Mouse (Mus musculus) hindbrain, embryonic 16.5 days (tissue): ENCODE data around the gene Pick1. TPM values are rescaled to one million over a fixed set of nuclear protein-coding genes. Genes with fewer than 3 reads are reported as not detected.

Experiments
- ATAC-seq: fragments of 200-750 bp; cut with Nextera tagmentation; 2 replicates; pipeline ENCODE4 v1.8.0; 2017; ENCODE audit warnings: moderate TSS enrichment, moderate library complexity
- H3K27ac ChIP-seq: fragments of 300-500 bp; sonication (generic); 2 replicates; pipeline ENCODE4 v1.5.1; 2014; ENCODE audit warnings: low read depth, mild to moderate bottlenecking, control low read depth, low read length, moderate library complexity
- H3K27me3 ChIP-seq: fragments of 300-500 bp; sonication (generic); replicated peaks from 2 replicates; pipeline ENCODE4 v1.6.1; 2014; ENCODE audit warnings: low read length; ENCODE audit not compliant: control insufficient read depth, insufficient read depth
- H3K36me3 ChIP-seq: fragments of 300-500 bp; sonication (generic); 2 replicates; pipeline ENCODE4 v1.6.1; 2014; ENCODE audit warnings: mild to moderate bottlenecking, low read length, moderate library complexity, mixed read lengths; ENCODE audit not compliant: control insufficient read depth, insufficient read depth
- H3K4me1 ChIP-seq: fragments of 300-500 bp; sonication (generic); 2 replicates; pipeline ENCODE4 v1.6.1; 2014; ENCODE audit warnings: low read depth, low read length; ENCODE audit not compliant: control insufficient read depth, insufficient read depth
- H3K4me2 ChIP-seq: fragments of 300-500 bp; sonication (generic); 2 replicates; pipeline ENCODE4 v1.6.1; 2014; ENCODE audit warnings: mild to moderate bottlenecking, low read length, control low read depth, moderate library complexity
- H3K4me3 ChIP-seq: fragments of 300-500 bp; sonication (generic); 2 replicates; pipeline ENCODE4 v1.5.1; 2014; ENCODE audit warnings: mild to moderate bottlenecking, low read length, control low read depth, moderate library complexity
- H3K9ac ChIP-seq: fragments of 300-500 bp; sonication (generic); 2 replicates; pipeline ENCODE4 v1.6.1; 2014; ENCODE audit warnings: low read depth, mild to moderate bottlenecking, control low read depth, low read length, moderate library complexity
- H3K9me3 ChIP-seq: fragments of 300-500 bp; sonication (generic); 2 replicates; pipeline ENCODE4 v1.6.1; 2014; ENCODE audit warnings: mild to moderate bottlenecking, low read length, moderate library complexity; ENCODE audit not compliant: control insufficient read depth
- WGBS: fragments of 180-500 bp; shearing (Covaris S2); extraction: QIAGEN DNeasy Blood & Tissue Kit; methylation state at CpG from one replicate; pipeline ENCODE4 v1.1.7; 2014; 5-methylcytosine and 5-hydroxymethylcytosine counted together
- polyA plus RNA-seq: library from polyadenylated mRNA; unstranded; fragments of >200 nt; fragmentation: Nextera tagmentation; extraction: Ambion mirVana; gene quantifications from 2 replicates; pipeline ENCODE4 v1.2.1, GENCODE M21; 2015

The Pick1 gene
- polyA plus RNA-seq, 1 experiment from 2014 or later, result 99.1 TPM

GRCm38 (mm10) chr15:79277728-79278127 lies 48.8 kb downstream of the Pick1 start:
- no peak overlapping the region for H3K9ac ChIP-seq
- H3K4me1 ChIP-seq, result no peaks in the 10 kb centered on the region
- H3K4me3 ChIP-seq, result no peak overlapping the region
- ATAC-seq, result no peak
- no peaks in the 10 kb centered on the region for H3K36me3 ChIP-seq
- H3K9me3 ChIP-seq, result 0 out of 2 replicates have a peak, but pooled peaks cover 3% of the 10 kb centered on the region
- H3K4me2 ChIP-seq, result no peak overlapping the region
- WGBS, result 68% methylated on average over 10 of the region's 10 CpGs
- no peak overlapping the region for H3K27ac ChIP-seq
- H3K27me3 ChIP-seq, result no peaks in the 10 kb centered on the region

GRCm38 (mm10) chr15:79280209-79280608 lies 51.2 kb downstream of the Pick1 start:
- Histone ChIP-seq H3K27me3 (no peaks in the 10 kb centered on the region), H3K9me3 (0 out of 2 replicates have a peak, but pooled peaks cover 3% of the 10 kb centered on the region), H3K9ac (no peak overlapping the region), H3K4me2 (no peak overlapping the region), H3K36me3 (no peaks in the 10 kb centered on the region), H3K27ac (no peak overlapping the region), H3K4me1 (no peaks in the 10 kb centered on the region), H3K4me3 (no peak overlapping the region)
- 28% methylated on average over 6 of the region's 6 CpGs for WGBS
- no peak for ATAC-seq

- no peak overlapping the region for H3K4me3 ChIP-seq
- H3K4me1 ChIP-seq, result no peaks in the 10 kb centered on the region
- no peak overlapping the region for H3K4me2 ChIP-seq
- H3K27ac ChIP-seq, result no peak overlapping the region
- 57% methylated on average over 5 of the region's 5 CpGs for WGBS
- no peak overlapping the region for H3K9ac ChIP-seq
- H3K36me3 ChIP-seq, result no peaks in the 10 kb centered on the region
- no peaks in the 10 kb centered on the region for H3K27me3 ChIP-seq
- no peak for ATAC-seq
- 0 out of 2 replicates have a peak, but pooled peaks cover 3% of the 10 kb centered on the region for H3K9me3 ChIP-seq
Measured at GRCm38 (mm10) chr15:79280850-79281249, 51.9 kb downstream of the Pick1 start.

DNA sequence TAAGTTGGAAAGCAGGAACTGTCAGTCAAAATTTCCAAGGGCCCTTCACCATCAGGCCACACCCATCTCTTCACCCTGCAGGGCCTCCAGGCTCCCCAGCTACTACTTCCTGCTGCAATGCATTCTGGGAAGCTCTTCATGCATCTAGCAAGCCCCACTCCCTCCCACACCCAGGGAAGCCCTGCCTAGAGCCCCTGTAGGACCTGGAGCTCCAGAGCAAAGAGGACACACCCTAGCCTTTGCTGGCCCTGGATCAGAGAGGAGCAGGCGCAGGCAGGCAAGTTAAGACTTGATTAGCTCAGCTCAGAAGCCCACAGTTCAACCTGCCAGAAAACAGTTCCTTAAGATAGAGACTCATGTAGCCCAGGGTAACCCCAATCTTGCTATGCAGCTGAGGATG lies 52.4 kb downstream of the Pick1 start:
- Histone ChIP-seq H3K36me3 (no peaks in the 10 kb centered on the region), H3K27ac (no peak overlapping the region), H3K27me3 (no peaks in the 10 kb centered on the region), H3K4me2 (no peak overlapping the region), H3K4me1 (no peaks in the 10 kb centered on the region), H3K4me3 (no peak overlapping the region), H3K9me3 (0 out of 2 replicates have a peak, but pooled peaks cover 3% of the 10 kb centered on the region), H3K9ac (no peak overlapping the region)
- no peak for ATAC-seq
- 82% methylated on average over 1 of the region's 1 CpGs for WGBS

GRCm38 (mm10) chr15:79282434-79282833 lies 53.5 kb downstream of the Pick1 start:
- H3K36me3 ChIP-seq, result no peaks in the 10 kb centered on the region
- no peak overlapping the region for H3K4me3 ChIP-seq
- no peaks in the 10 kb centered on the region for H3K9me3 ChIP-seq
- no peak for ATAC-seq
- no peak overlapping the region for H3K4me2 ChIP-seq
- 84% methylated on average over 5 of the region's 5 CpGs for WGBS
- no peak overlapping the region for H3K9ac ChIP-seq
- H3K27me3 ChIP-seq, result no peaks in the 10 kb centered on the region
- H3K27ac ChIP-seq, result no peak overlapping the region
- H3K4me1 ChIP-seq, result no peaks in the 10 kb centered on the region

DNA sequence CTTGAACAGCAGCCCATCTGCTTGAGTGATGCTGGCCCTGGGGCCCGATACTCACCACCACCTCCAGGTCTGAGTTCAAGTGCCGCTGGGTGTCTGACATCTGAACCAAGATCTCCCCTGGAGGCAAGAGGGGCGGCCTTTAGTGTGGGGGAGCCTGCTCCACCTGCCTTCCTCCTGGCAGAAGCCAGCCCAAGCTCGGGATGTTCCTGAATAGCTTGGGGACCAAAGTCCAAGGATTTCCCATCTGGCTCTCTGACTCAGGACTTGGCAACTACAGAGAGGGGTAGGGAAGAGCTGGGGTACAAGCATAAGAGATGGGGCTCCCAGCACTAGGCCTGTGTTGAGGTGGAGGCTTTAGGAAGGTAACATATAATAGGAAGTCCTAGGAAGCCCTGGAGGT lies 54.4 kb downstream of the Pick1 start:
- Histone ChIP-seq H3K4me1 (no peaks in the 10 kb centered on the region), H3K4me2 (no peak overlapping the region), H3K9ac (no peak overlapping the region), H3K4me3 (no peak overlapping the region), H3K36me3 (no peaks in the 10 kb centered on the region), H3K27ac (no peak overlapping the region), H3K27me3 (no peaks in the 10 kb centered on the region), H3K9me3 (no peaks in the 10 kb centered on the region)
- WGBS, result 88% methylated on average over 4 of the region's 4 CpGs
- no peak for ATAC-seq

GRCm38 (mm10) chr15:79285399-79285798 lies 56.4 kb downstream of the Pick1 start, which contains the start of gene Baiap2l2:
Gene Baiap2l2, minus strand, starts transcription at chr15:79285537.
- no peaks in the 10 kb centered on the region for H3K27me3 ChIP-seq
- 78% methylated on average over 10 of the region's 10 CpGs for WGBS
- H3K9me3 ChIP-seq, result no peaks in the 10 kb centered on the region
- no peak within 1 kb of the TSS for H3K4me3 ChIP-seq
- no peak within 1 kb of the TSS for H3K9ac ChIP-seq
- ATAC-seq, result no peak
- H3K4me2 ChIP-seq, result no peak within 1 kb of the TSS
- H3K27ac ChIP-seq, result no peak within 1 kb of the TSS
- no peaks in the 10 kb centered on the region for H3K36me3 ChIP-seq
- H3K4me1 ChIP-seq, result no peaks in the 10 kb centered on the region

- no peak for ATAC-seq
- H3K9me3 ChIP-seq, result no peaks in the 10 kb centered on the region
- H3K27me3 ChIP-seq, result no peaks in the 10 kb centered on the region
- no peak overlapping the region for H3K9ac ChIP-seq
- no peaks in the 10 kb centered on the region for H3K36me3 ChIP-seq
- WGBS, result 88% methylated on average over 7 of the region's 7 CpGs
- H3K27ac ChIP-seq, result no peak overlapping the region
- H3K4me3 ChIP-seq, result no peak overlapping the region
- H3K4me2 ChIP-seq, result no peak overlapping the region
- no peaks in the 10 kb centered on the region for H3K4me1 ChIP-seq
Measured at GRCm38 (mm10) chr15:79286141-79286540, 57.2 kb downstream of the Pick1 start.

- WGBS, result 94% methylated on average over 7 of the region's 7 CpGs
- Histone ChIP-seq H3K9ac (no peak overlapping the region), H3K4me3 (no peak overlapping the region), H3K4me2 (no peak overlapping the region), H3K4me1 (no peaks in the 10 kb centered on the region), H3K27ac (no peak overlapping the region; the same call in 1 of the 2 replicates), H3K9me3 (no peaks in the 10 kb centered on the region), H3K36me3 (no peaks in the 10 kb centered on the region), H3K27me3 (no peaks in the 10 kb centered on the region)
- no peak for ATAC-seq
Measured at GRCm38 (mm10) chr15:79287091-79287490, 58.1 kb downstream of the Pick1 start.

DNA sequence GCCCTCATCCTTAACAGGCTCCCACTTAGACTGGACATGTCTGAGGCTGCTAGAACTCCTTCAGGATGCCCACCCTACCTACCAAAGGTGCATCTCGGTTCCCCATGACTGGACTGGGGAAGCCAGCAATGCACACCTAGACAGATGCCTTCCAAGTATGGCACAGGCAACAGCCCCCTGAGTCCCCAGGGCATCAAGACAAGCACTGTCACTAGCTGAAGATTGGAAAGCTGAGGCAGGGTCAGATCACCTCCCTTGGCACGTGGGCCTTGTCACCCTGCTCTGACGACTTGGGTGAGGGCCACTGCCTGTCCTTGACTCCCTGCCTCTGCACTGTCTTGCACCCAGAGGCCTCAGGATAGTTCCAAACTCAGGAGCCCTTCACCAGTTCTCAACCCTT lies 59.4 kb downstream of the Pick1 start:
- Histone ChIP-seq H3K27ac (no peak overlapping the region), H3K27me3 (no peaks in the 10 kb centered on the region), H3K4me3 (no peak overlapping the region), H3K4me1 (no peaks in the 10 kb centered on the region), H3K36me3 (no peaks in the 10 kb centered on the region), H3K9me3 (no peaks in the 10 kb centered on the region), H3K4me2 (no peak overlapping the region), H3K9ac (no peak overlapping the region)
- ATAC-seq, result no peak
- 92% methylated on average over 3 of the region's 3 CpGs for WGBS
